Mouse (Mus musculus): ENCODE measurements at regions not wholly inside any gene's neighbourhood (a gene's known extent, or its start where the extent isn't known, plus 50 kb on each side); places are given as distances from the start of the nearest gene placed in this dataset.

- no peak overlapping the region for H3K4me3 ChIP-seq (replicated peaks; ENCODE audit: low read depth, low read length)
- peaks cover 12% of the 10 kb centered on the region; the same call in 1 of the 2 replicates for H3K4me1 ChIP-seq (ENCODE audit: control insufficient read depth, insufficient read depth, low read length)
- H3K9me3 ChIP-seq (ENCODE audit: control insufficient read depth, low read length): no peaks in the 10 kb centered on the region
- no peak overlapping the region for H3K9ac ChIP-seq (replicated peaks; ENCODE audit: low read length)
- WGBS: 87% methylated on average over 8 of the region's 8 CpGs
- no peak overlapping the region for H3K27ac ChIP-seq (replicated peaks; ENCODE audit: low read depth, low read length)
- no peaks in the 10 kb centered on the region for H3K36me3 ChIP-seq (ENCODE audit: control insufficient read depth, insufficient read depth, low read length)
- DNase-seq (no peak), ATAC-seq (ENCODE audit: low FRiP score, low TSS enrichment) (no peak)
- H3K27me3 ChIP-seq (ENCODE audit: control insufficient read depth, insufficient read depth, low read length): no peaks in the 10 kb centered on the region
- no peak overlapping the region for H3K4me2 ChIP-seq (ENCODE audit: low read length)
Observed at GRCm38 (mm10) chr13:97418681-97419080, 177.8 kb downstream of the Enc1 start.

GRCm38 (mm10) chr13:97418081-97418480 lies 177.2 kb downstream of the Enc1 start:
- no peak overlapping the region for H3K27ac ChIP-seq (replicated peaks; ENCODE audit: low read depth, low read length)
- H3K4me2 ChIP-seq (ENCODE audit: low read length): no peak overlapping the region
- 81% methylated on average over 6 of the region's 6 CpGs for WGBS
- H3K36me3 ChIP-seq (ENCODE audit: control insufficient read depth, insufficient read depth, low read length): no peaks in the 10 kb centered on the region
- peaks cover 8% of the 10 kb centered on the region; the same call in 1 of the 2 replicates for H3K4me1 ChIP-seq (ENCODE audit: control insufficient read depth, insufficient read depth, low read length)
- no peak overlapping the region for H3K9ac ChIP-seq (replicated peaks; ENCODE audit: low read length)
- no peaks in the 10 kb centered on the region for H3K27me3 ChIP-seq (ENCODE audit: control insufficient read depth, insufficient read depth, low read length)
- no peak overlapping the region for H3K4me3 ChIP-seq (replicated peaks; ENCODE audit: low read depth, low read length)
- no peaks in the 10 kb centered on the region for H3K9me3 ChIP-seq (ENCODE audit: control insufficient read depth, low read length)
- ATAC-seq (ENCODE audit: low FRiP score, low TSS enrichment) (no peak), DNase-seq (no peak)

GRCm38 (mm10) chr13:97415927-97416709 lies 175.2 kb downstream of the Enc1 start:
- H3K27me3 ChIP-seq (ENCODE audit: control insufficient read depth, insufficient read depth, low read length): no peaks in the 10 kb centered on the region
- no peak overlapping the region for H3K9ac ChIP-seq (replicated peaks; ENCODE audit: low read length)
- 59% methylated on average over 10 of the region's 10 CpGs for WGBS
- H3K27ac ChIP-seq (replicated peaks; ENCODE audit: low read depth, low read length): no peak overlapping the region
- peaks cover 12% of the 10 kb centered on the region; the same call in 1 of the 2 replicates for H3K4me1 ChIP-seq (ENCODE audit: control insufficient read depth, insufficient read depth, low read length)
- H3K9me3 ChIP-seq (ENCODE audit: control insufficient read depth, low read length): no peaks in the 10 kb centered on the region
- DNase-seq (no peak), ATAC-seq (ENCODE audit: low FRiP score, low TSS enrichment) (no peak)
- no peak overlapping the region for H3K4me3 ChIP-seq (replicated peaks; ENCODE audit: low read depth, low read length)
- H3K36me3 ChIP-seq (ENCODE audit: control insufficient read depth, insufficient read depth, low read length): no peaks in the 10 kb centered on the region
- H3K4me2 ChIP-seq (ENCODE audit: low read length): no peak overlapping the region

GRCm38 (mm10) chr13:97415381-97415780 lies 174.5 kb downstream of the Enc1 start:
- H3K4me2 ChIP-seq (ENCODE audit: low read length): no peak overlapping the region
- no peak overlapping the region for H3K4me3 ChIP-seq (replicated peaks; ENCODE audit: low read depth, low read length)
- DNase-seq (no peak), ATAC-seq (ENCODE audit: low FRiP score, low TSS enrichment) (no peak)
- no peaks in the 10 kb centered on the region for H3K9me3 ChIP-seq (ENCODE audit: control insufficient read depth, low read length)
- H3K36me3 ChIP-seq (ENCODE audit: control insufficient read depth, insufficient read depth, low read length): no peaks in the 10 kb centered on the region
- 0 out of 2 replicates have a peak overlapping the region, but pooled peaks have one; percentile 8 for H3K27ac ChIP-seq (replicated peaks; ENCODE audit: low read depth, low read length)
- peaks cover 19% of the 10 kb centered on the region for H3K4me1 ChIP-seq (ENCODE audit: control insufficient read depth, insufficient read depth, low read length)
- 84% methylated on average over 2 of the region's 2 CpGs for WGBS
- no peak overlapping the region for H3K9ac ChIP-seq (replicated peaks; ENCODE audit: low read length)
- H3K27me3 ChIP-seq (ENCODE audit: control insufficient read depth, insufficient read depth, low read length): no peaks in the 10 kb centered on the region

GRCm38 (mm10) chr13:97412151-97412550 lies 171.2 kb downstream of the Enc1 start:
- Histone ChIP-seq H3K27ac (replicated peaks; ENCODE audit: low read depth, low read length) (no peak overlapping the region), H3K9me3 (ENCODE audit: control insufficient read depth, low read length) (no peaks in the 10 kb centered on the region), H3K9ac (replicated peaks; ENCODE audit: low read length) (no peak overlapping the region), H3K27me3 (ENCODE audit: control insufficient read depth, insufficient read depth, low read length) (no peaks in the 10 kb centered on the region), H3K4me2 (ENCODE audit: low read length) (no peak overlapping the region), H3K4me3 (replicated peaks; ENCODE audit: low read depth, low read length) (no peak overlapping the region), H3K36me3 (ENCODE audit: control insufficient read depth, insufficient read depth, low read length) (no peaks in the 10 kb centered on the region), H3K4me1 (ENCODE audit: control insufficient read depth, insufficient read depth, low read length) (peaks cover 47% of the 10 kb centered on the region)
- 85% methylated on average over 4 of the region's 4 CpGs for WGBS
- DNase-seq: no peak
- no peak for ATAC-seq (ENCODE audit: low FRiP score, low TSS enrichment)

GRCm38 (mm10) chr13:97410550-97411201 lies 169.8 kb downstream of the Enc1 start:
- DNase-seq (no peak), ATAC-seq (ENCODE audit: low FRiP score, low TSS enrichment) (no peak)
- H3K27me3 ChIP-seq (ENCODE audit: control insufficient read depth, insufficient read depth, low read length): no peaks in the 10 kb centered on the region
- H3K4me3 ChIP-seq (replicated peaks; ENCODE audit: low read depth, low read length): no peak overlapping the region
- WGBS: 49% methylated on average over 9 of the region's 9 CpGs
- peak overlapping the region; percentile 73 for H3K27ac ChIP-seq (replicated peaks; ENCODE audit: low read depth, low read length)
- H3K36me3 ChIP-seq (ENCODE audit: control insufficient read depth, insufficient read depth, low read length): no peaks in the 10 kb centered on the region
- peaks cover 55% of the 10 kb centered on the region for H3K4me1 ChIP-seq (ENCODE audit: control insufficient read depth, insufficient read depth, low read length)
- no peak overlapping the region for H3K9ac ChIP-seq (replicated peaks; ENCODE audit: low read length)
- no peaks in the 10 kb centered on the region for H3K9me3 ChIP-seq (ENCODE audit: control insufficient read depth, low read length)
- no peak overlapping the region for H3K4me2 ChIP-seq (ENCODE audit: low read length)

GRCm38 (mm10) chr13:97409891-97410525 lies 169.1 kb downstream of the Enc1 start:
- 31% methylated on average over 6 of the region's 6 CpGs for WGBS
- H3K27me3 ChIP-seq (ENCODE audit: control insufficient read depth, insufficient read depth, low read length): no peaks in the 10 kb centered on the region
- no peaks in the 10 kb centered on the region for H3K36me3 ChIP-seq (ENCODE audit: control insufficient read depth, insufficient read depth, low read length)
- H3K4me3 ChIP-seq (replicated peaks; ENCODE audit: low read depth, low read length): no peak overlapping the region
- H3K4me2 ChIP-seq (ENCODE audit: low read length): no peak overlapping the region
- peak overlapping the region; percentile 73 for H3K27ac ChIP-seq (replicated peaks; ENCODE audit: low read depth, low read length)
- peaks cover 51% of the 10 kb centered on the region for H3K4me1 ChIP-seq (ENCODE audit: control insufficient read depth, insufficient read depth, low read length)
- ATAC-seq (ENCODE audit: low FRiP score, low TSS enrichment) (peak; percentile 78; the same call in 1 of the 2 replicates), DNase-seq (peak; percentile 71)
- no peak overlapping the region for H3K9ac ChIP-seq (replicated peaks; ENCODE audit: low read length)
- no peaks in the 10 kb centered on the region for H3K9me3 ChIP-seq (ENCODE audit: control insufficient read depth, low read length)

GRCm38 (mm10) chr13:97409291-97409780 lies 168.4 kb downstream of the Enc1 start:
- peak; percentile 57 for DNase-seq
- no peak overlapping the region for H3K4me2 ChIP-seq (ENCODE audit: low read length)
- peak; percentile 46; the same call in 1 of the 2 replicates for ATAC-seq (ENCODE audit: low FRiP score, low TSS enrichment)
- no peak overlapping the region for H3K4me3 ChIP-seq (replicated peaks; ENCODE audit: low read depth, low read length)
- H3K36me3 ChIP-seq (ENCODE audit: control insufficient read depth, insufficient read depth, low read length): no peaks in the 10 kb centered on the region
- no peaks in the 10 kb centered on the region for H3K9me3 ChIP-seq (ENCODE audit: control insufficient read depth, low read length)
- peaks cover 51% of the 10 kb centered on the region for H3K4me1 ChIP-seq (ENCODE audit: control insufficient read depth, insufficient read depth, low read length)
- no peak overlapping the region for H3K9ac ChIP-seq (replicated peaks; ENCODE audit: low read length)
- no peaks in the 10 kb centered on the region for H3K27me3 ChIP-seq (ENCODE audit: control insufficient read depth, insufficient read depth, low read length)
- 55% methylated on average over 8 of the region's 8 CpGs for WGBS
- peak overlapping the region; percentile 72 for H3K27ac ChIP-seq (replicated peaks; ENCODE audit: low read depth, low read length)

All from midbrain, embryonic 14.5 days (tissue).